Mouse (Mus musculus): ENCODE measurements around the gene Prmt8.

Gene Prmt8

GRCm38 (mm10) chr6:127769275-127770156 is at the start of gene Prmt8:
TSS of gene Prmt8 (minus strand) at chr6:127769472.
- DNase-seq, result peak; percentile 16

DNA sequence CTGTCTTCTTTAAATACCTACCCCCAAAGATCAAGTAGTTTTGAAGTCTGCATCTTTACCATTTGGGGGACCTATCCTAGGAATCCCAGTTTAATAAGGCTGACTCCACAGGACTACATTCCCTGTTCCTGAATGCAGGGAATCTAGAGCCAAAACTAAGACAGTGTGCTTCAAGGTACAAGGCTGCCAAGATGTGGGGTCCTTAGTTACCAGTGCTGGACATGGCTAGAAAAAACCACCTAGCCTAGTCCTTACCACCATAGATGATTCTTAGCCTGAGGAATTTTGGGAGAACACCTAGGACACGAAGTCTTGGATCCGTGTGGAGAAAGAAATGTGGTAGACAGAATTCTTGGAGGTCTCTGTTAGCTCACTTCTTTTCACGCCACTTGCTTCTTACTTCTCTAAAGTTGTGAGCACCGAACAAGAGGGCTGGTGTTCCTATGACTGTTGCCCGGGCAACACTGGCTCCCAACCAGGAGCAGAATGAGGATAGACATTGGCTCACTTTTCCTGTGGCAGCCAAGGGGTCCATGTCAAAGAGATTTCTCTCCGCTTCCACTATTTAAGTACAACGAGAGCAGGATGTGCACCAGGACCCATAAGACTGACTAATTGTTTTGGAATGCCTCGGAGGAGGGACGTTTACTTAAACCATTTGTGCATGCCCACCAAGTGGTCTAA is 33.9 kb upstream of the Prmt8 start:
- DNase-seq, result no peak

GRCm38 (mm10) chr6:127802211-127802610 is 32.9 kb upstream of the Prmt8 start:
- no peak for DNase-seq

DNA sequence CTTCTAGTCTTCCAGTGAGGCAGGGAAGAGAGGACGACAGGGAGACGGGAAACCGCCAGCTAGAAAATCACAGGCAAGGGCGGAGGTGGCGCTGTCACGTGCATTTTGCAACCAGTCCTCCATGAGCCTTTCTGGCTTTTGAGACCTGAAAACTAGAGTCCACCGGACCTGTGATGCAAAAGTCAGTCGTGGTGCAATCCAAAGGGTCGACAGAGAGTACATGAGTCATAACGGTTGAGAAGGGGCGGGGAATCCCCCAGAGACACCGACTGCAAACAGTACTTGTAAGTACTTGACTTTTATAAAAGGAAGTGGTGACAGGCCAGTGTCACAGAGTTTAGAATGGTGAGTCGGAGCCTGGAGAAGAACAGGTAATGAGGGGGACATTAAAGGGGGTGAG is 20.8 kb upstream of the Prmt8 start:
- no peak for DNase-seq

- DNase-seq, result no peak
Measured at GRCm38 (mm10) chr6:127770806-127771205, 1.5 kb upstream of the Prmt8 start.

GRCm38 (mm10) chr6:127768621-127769274 is 524 bp downstream of the Prmt8 start:
- peak; percentile 35 for DNase-seq

DNA sequence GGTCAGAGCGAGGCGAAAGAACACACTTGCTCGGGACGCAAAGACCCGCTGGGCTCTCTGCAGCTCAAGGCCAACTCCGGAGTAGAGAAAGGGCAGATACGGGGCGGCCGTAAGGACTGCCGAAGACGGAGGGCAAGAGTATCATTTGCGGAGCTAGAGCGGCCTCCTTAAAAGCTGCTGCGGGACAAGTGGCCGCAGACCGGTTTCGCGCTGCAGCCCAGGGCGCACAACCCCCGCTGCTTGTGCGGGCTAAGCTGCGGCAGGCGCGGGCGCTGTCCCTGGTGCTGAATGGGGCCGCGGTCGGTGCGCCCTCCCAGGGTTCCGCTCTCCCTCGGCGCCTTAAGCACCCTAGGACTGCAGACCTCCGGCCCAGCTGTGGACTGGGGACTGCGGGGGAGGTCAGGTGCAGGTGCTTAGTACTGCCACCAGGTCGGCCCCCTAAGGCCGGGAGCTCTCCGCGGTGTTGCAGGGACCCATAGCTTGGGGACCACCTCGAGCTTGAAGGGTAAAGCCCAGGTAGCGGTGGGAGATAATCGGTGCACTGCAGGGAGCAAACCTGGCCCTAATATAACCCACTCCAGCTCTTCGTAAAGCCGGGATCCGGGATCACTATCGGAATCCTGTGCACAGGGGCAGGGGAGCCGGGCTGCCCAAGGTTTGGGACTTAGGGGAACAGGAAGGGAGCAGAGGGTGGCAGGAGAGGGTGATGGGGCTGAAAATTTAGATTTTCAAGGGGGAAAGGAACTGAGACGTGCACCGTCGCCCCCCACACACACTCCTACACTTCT is 1.4 kb downstream of the Prmt8 start:
- DNase-seq, result peak; percentile 36

- DNase-seq, result peak; percentile 37
Measured at GRCm38 (mm10) chr6:127767201-127767705, 2.0 kb downstream of the Prmt8 start.

GRCm38 (mm10) chr6:127766641-127767200 is 2.6 kb downstream of the Prmt8 start:
- peak; percentile 37 for DNase-seq

GRCm38 (mm10) chr6:127766041-127766604 is 3.1 kb downstream of the Prmt8 start:
- peak; percentile 26 for DNase-seq

- DNase-seq, result no peak
Measured at GRCm38 (mm10) chr6:127765573-127765972, 3.7 kb downstream of the Prmt8 start.

DNA sequence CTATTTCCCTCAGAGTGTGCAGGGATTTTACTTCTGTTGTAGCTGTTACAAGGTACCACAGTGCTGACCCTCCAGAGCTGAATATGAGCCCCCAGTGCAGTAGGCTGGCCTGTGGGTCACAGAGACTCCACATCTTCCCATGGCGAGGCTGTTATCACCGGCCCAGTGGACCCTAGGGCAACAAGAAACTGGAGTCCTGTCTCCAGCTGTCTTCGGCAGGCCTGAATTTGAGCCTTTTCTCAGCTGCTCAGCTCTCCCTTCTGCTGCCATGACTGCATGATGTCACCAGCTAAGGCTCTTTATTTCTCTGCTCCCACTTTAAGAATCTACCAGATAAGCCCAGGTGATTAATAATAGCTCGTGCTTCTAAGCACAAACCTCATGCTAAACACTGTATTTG is 11.0 kb downstream of the Prmt8 start:
- DNase-seq, result no peak

DNA sequence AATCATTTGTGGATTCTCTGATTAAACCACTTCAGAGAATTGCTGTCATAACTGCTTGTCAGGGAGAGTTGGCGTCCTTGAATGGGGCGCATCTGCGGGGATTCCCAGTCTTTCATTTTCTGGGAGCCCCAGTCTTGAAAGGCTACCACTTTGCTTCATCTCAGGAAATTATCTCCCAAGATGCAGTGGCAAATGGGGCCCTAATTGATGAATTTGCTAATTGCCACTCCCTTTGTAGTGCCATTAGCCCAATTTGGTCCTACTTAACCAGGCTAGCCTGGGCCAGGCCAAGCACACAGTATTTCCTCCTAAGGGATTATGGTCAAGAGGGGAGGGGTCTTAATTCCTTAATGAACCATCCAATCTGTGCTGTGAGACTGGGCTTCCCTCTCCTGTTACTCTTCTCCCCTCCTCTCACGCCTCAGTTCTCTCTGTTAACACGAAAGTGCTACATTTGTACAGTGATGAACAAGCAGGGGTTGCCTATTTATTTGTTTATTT is 11.6 kb downstream of the Prmt8 start:
- DNase-seq, result no peak

DNA sequence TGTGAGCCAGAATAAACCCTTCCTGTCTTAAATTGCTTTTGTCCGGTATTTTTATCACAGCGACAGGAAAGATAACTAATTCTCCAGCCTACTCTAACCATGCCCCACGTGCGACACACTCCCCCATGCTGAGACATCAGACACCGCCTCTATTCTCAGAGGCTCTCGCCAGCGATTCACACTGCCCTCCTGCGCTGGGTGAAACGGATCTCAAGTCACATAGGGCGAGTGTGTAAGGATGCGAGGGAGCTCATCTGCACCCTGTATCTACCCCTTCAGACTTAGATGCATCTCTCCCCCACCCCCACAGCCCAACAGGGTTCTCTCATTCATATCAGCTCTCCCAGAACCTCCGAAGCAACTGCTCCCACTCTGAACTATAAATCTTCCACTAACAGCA is 12.4 kb downstream of the Prmt8 start:
- no peak for DNase-seq

- no peak for DNase-seq
Measured at GRCm38 (mm10) chr6:127753228-127753627, 16.0 kb downstream of the Prmt8 start.

DNA sequence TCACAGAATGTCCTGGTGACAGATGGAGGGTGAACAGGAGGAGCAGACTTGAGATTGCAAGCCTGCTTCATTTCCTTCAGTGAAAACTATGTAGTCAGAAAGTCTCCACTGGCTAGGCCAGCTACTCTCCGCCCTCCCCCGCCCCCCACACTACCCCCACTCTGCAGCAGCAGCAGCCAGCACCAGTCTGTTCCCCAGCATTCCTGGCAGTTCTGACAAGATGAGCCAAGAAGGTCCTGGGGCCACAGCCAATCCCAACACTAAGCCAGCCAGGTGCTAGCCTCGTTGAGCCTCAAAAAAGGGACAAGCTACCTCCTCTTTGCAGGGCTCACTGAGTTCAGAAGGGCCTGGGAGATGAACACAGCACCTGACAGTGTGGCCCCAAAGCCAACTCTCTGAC is 16.6 kb downstream of the Prmt8 start:
- no peak for DNase-seq

DNA sequence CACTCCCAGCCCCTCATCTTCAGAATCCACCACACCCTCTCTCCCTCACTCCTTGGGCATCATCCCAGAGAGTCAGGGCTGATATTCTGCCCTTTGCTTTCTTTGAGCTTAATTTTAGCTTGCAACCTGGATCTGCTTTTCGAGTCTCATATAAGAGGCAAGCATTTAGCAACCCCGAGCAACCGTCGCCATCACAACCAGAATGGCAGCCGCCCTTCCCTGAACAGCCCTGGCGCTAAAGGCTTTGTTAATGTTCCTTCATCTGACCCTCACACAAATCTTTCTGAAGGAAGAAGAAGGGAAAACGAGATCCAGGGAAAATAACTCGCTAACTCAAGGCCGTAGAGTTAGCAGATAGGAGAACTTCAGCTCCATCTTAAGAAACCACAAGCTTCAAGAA is 17.8 kb downstream of the Prmt8 start:
- no peak for DNase-seq

GRCm38 (mm10) chr6:127748793-127749192 is 20.5 kb downstream of the Prmt8 start:
- DNase-seq, result no peak

DNA sequence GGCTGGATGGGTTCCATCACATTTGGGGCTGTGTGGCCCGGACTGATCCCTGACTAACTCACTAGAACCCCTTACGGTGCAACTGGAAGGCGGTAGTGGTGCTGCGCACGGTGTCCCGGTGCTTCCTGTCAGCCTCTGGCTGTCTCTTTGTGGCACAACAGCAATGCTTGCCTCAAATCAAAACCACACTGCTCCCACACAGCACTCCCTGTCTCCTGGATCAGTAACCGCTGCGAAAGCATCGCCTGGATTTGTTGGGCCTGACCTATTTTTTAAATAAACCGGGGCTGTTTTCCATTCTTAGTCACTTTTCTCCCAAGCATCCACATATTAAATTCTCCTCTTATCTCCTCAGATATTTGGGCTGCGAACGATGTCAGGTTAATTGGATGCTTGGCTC is 27.0 kb downstream of the Prmt8 start:
- no peak for DNase-seq

DNA sequence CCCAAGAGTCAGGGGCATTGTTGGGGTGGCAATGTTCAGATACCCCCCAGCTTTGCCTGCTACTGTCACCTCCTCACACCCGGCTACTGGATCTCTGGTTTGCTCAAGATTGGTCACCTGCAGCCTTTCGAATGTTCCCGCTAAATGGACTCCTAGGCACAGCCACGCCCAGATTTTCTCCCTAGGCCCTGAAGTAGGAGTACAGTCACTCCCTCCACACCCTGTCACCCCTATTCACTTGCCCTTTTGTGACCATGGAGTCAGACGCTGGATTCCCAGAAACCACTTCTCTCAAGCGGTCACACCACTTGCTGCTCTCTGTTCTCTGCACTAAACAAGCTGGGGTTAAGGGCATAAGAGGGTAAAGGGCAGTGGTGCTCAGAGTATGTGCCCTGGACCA is 28.1 kb downstream of the Prmt8 start:
- no peak for DNase-seq

GRCm38 (mm10) chr6:127740711-127741110 is 28.6 kb downstream of the Prmt8 start:
- DNase-seq, result no peak

DNA sequence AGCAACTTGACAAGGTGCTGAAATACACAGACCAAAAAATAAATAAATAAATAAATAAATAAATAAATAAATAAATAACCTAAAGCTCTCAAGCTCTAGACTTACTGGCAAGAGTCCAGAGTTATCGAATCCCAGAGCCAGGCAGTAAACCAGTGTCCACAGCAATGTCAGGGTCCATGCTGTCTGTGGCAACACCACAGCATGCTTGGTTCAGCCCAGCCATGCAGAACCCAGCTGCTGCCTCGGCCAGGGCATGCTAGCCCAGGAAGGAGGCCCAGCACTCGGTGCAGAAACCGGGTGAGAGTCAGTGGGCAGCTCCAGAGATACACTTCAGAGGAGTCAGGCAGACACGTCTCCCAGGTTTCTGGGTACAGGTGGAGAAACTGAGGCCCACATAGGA is 29.4 kb downstream of the Prmt8 start:
- no peak for DNase-seq

Measured in cerebellum, adult 8-10 months (tissue).